Mouse (Mus musculus) embryonic facial prominence, embryonic 14.5 days (tissue): Measurements from ENCODE around the gene Tm4sf4. TPM values are rescaled to one million over a fixed set of nuclear protein-coding genes. Genes with fewer than 3 reads are reported as not detected.
A peak's percentile ranks its signal among the peaks of the same experiment; 100 is the strongest.

Experiments used
- ATAC-seq: fragments of 200-750 bp; cut with Nextera tagmentation; 2 replicates; pipeline ENCODE4 v1.8.0; 2017; ENCODE audit warnings: low read depth, moderate number of reproducible peaks, moderate TSS enrichment
- DNase-seq: peaks from one replicate; pipeline ENCODE4 v3.0.0-alpha.2; 2015; ENCODE audit warnings: low spot score
- H3K27ac ChIP-seq: fragments of 300-500 bp; sonication (generic); replicated peaks from 2 replicates; pipeline ENCODE4 v1.5.1; 2014; ENCODE audit warnings: low read depth, mild to moderate bottlenecking, low read length, moderate library complexity
- H3K27me3 ChIP-seq: fragments of 300-500 bp; sonication (generic); replicated peaks from 2 replicates; pipeline ENCODE4 v1.6.1; 2014; ENCODE audit warnings: low read length; ENCODE audit not compliant: control insufficient read depth, insufficient read depth
- H3K36me3 ChIP-seq: fragments of 300-500 bp; sonication (generic); 2 replicates; pipeline ENCODE4 v1.6.1; 2014; ENCODE audit warnings: low read length, mixed read lengths; ENCODE audit not compliant: control insufficient read depth, insufficient read depth
- H3K4me1 ChIP-seq: fragments of 300-500 bp; sonication (generic); 2 replicates; pipeline ENCODE4 v1.6.1; 2014; ENCODE audit warnings: antibody characterized with exemption, low read length; ENCODE audit not compliant: control insufficient read depth, insufficient read depth
- H3K4me2 ChIP-seq: fragments of 300-500 bp; sonication (generic); 2 replicates; pipeline ENCODE4 v1.6.1; 2014; ENCODE audit warnings: low read depth, mild to moderate bottlenecking, low read length, moderate library complexity, mixed read lengths
- H3K4me3 ChIP-seq: fragments of 300-500 bp; sonication (generic); 2 replicates; pipeline ENCODE4 v1.5.1; 2014; ENCODE audit warnings: low read depth, mild to moderate bottlenecking, low read length
- H3K9ac ChIP-seq: fragments of 300-500 bp; sonication (generic); 2 replicates; pipeline ENCODE4 v1.6.1; 2014; ENCODE audit warnings: low read depth, mild to moderate bottlenecking, low read length, moderate library complexity, mixed read lengths
- H3K9me3 ChIP-seq: fragments of 300-500 bp; sonication (generic); 2 replicates; pipeline ENCODE4 v1.6.1; 2016; ENCODE audit warnings: low read length; ENCODE audit not compliant: control insufficient read depth
- WGBS: fragments of 180-500 bp; shearing (Covaris S2); extraction: QIAGEN DNeasy Blood & Tissue Kit; methylation state at CpG from one replicate; pipeline ENCODE4 v1.1.7; 2014; 5-methylcytosine and 5-hydroxymethylcytosine counted together
- polyA plus RNA-seq: library from polyadenylated mRNA; unstranded; fragments of >200 nt; fragmentation: Nextera tagmentation; extraction: Ambion mirVana; gene quantifications from 2 replicates; pipeline ENCODE4 v1.2.1, GENCODE M21; 2014

Tm4sf4 gene
- polyA plus RNA-seq, 1 experiment from 2014 or later = not detected

- no peak for ATAC-seq
- Histone ChIP-seq H3K9ac (no peak overlapping the region), H3K27me3 (no peaks in the 10 kb centered on the region), H3K9me3 (no peaks in the 10 kb centered on the region), H3K4me1 (peaks cover 21% of the 10 kb centered on the region), H3K36me3 (no peaks in the 10 kb centered on the region), H3K4me3 (no peak overlapping the region), H3K4me2 (no peak overlapping the region), H3K27ac (no peak overlapping the region)
- no peak for DNase-seq
- WGBS = 78% methylated on average over 4 of the region's 4 CpGs
Measured at GRCm38 (mm10) chr3:57486068-57486467, 61.0 kb downstream of the Tm4sf4 start.

GRCm38 (mm10) chr3:57487455-57488153, 62.5 kb downstream of the Tm4sf4 start:
- Histone ChIP-seq H3K9me3 (no peaks in the 10 kb centered on the region), H3K4me2 (peak overlapping the region; percentile 39), H3K4me3 (no peak overlapping the region), H3K27me3 (no peaks in the 10 kb centered on the region), H3K4me1 (peaks cover 21% of the 10 kb centered on the region), H3K27ac (peak overlapping the region; percentile 80), H3K9ac (no peak overlapping the region), H3K36me3 (no peaks in the 10 kb centered on the region)
- peak; percentile 91 for ATAC-seq
- 20% methylated on average over 8 of the region's 8 CpGs for WGBS
- DNase-seq = peak; percentile 93

Other genes starting within 250 kb of the Tm4sf4 start
- 93.8 and 94.9 TPM in 2 replicates for gene Tm4sf1, start 123.3 kb upstream of the Tm4sf4 start, polyA plus RNA-seq
- gene Wwtr1, start 150.6 kb downstream of the Tm4sf4 start, polyA plus RNA-seq = 30.2 and 30.9 TPM in 2 replicates
- gene Commd2, start 226.4 kb downstream of the Tm4sf4 start, polyA plus RNA-seq = 81.6 and 84.7 TPM in 2 replicates